Mouse (Mus musculus): ENCODE data around the gene Crkl. TPM values are rescaled to one million over a fixed set of nuclear protein-coding genes. Genes with fewer than 3 reads are reported as not detected.

The Crkl gene
- total and polyA plus RNA-seq, 3 experiments: 22.6 to 40.3 (median 22.9) TPM

DNA sequence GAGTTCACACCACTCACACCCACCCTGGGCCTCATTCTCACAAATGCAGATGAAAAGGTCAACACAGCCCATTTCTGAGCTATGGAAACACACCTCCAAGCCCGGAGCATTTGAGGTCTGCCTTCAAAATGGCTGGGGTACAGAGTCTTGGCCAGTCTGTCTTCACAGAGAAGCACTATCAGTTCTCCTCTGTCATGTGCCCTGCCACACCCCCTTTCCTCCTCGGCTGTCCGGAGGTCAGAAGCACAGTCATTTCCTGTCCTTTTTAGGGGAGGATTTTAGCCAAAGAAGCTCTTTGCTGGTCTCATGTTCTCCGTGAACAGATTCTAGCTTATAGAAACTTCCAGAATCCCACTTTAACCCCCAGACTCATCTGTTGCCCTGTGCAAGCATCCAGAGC lies 41.6 kb upstream of the Crkl start:
- DNase-seq (ENCODE audit: low spot score) (no peak), ATAC-seq (ENCODE audit: extremely low read depth, insufficient number of reproducible peaks, low FRiP score, poor library complexity, severe bottlenecking) (no peak)
- Histone ChIP-seq H3K27me3 (ENCODE audit: insufficient read depth, low read length) (no peaks in the 10 kb centered on the region), H3K36me3 (replicated peaks) (peaks cover 36% of the 10 kb centered on the region), H3K4me1 (ENCODE audit: insufficient read depth, low read depth, low read length) (peaks cover 34% of the 10 kb centered on the region), H3K9me3 (replicated peaks) (no peaks in the 10 kb centered on the region), H3K4me3 (ENCODE audit: low read depth, low read length) (no peak overlapping the region)
- TF ChIP-seq CTCF (IDR thresholded peaks at IDR 0.05; ENCODE audit: low read depth, low read length) (no peak), GATA1 (IDR thresholded peaks at IDR 0.05; ENCODE audit: borderline replicate concordance, low read length) (no peak), TAL1 (conservative IDR thresholded peaks at IDR 0.05; ENCODE audit: low read depth, low read length) (no peak), POLR2AphosphoS5 (IDR thresholded peaks at IDR 0.05; ENCODE audit: insufficient replicate concordance, low read depth, low read length) (no peak), GATA2 (IDR thresholded peaks at IDR 0.05; ENCODE audit: borderline replicate concordance, low read depth, low read length) (no peak)

DNA sequence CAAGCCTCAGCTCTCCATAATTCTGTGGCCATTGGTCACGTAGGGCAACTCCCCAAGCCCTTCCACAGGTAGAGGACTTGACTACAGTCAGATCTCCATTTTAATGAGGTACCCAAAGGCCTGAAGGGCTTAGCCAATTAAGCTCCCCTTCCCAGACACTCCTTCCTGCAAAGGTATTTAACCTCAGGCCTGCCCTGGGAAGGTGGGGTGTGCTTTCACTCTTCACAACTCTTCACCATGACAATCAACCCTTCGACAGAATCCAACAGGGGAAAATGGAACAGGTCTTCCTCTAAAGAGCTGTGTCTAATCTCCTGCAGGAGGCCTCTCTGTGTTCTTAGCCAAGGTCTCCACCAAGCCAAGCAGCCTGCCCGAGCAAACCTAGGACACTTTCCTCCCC lies 28.8 kb upstream of the Crkl start:
- H3K36me3 ChIP-seq (replicated peaks): peaks cover 85% of the 10 kb centered on the region
- DNase-seq (ENCODE audit: low spot score): no peak
- ATAC-seq (ENCODE audit: extremely low read depth, insufficient number of reproducible peaks, low FRiP score, poor library complexity, severe bottlenecking): no peak

DNA sequence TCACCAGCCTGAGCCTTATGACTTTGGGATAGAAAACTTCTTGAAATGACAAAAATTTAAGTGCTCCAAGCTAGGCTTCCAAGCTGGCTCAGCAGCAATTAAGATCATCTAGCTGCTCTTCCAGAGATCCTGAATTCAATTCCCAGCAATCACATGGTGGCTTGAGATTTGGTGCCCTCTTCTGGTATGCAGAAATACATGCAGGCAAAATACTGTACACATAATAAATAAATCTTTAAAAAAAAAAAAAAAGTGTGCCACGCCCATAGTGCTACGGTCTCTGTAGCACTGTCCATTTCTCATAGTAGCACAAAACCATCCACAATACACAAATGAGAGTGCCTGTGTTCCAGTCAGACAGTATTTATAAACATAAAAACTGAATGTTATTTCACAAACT lies 19.2 kb upstream of the Crkl start:
- H3K27me3 ChIP-seq (ENCODE audit: insufficient read depth, low read length): peaks cover under 1% of the 10 kb centered on the region; the same call in 1 of the 2 replicates
- peaks cover 36% of the 10 kb centered on the region for H3K36me3 ChIP-seq (replicated peaks)
- DNase-seq (ENCODE audit: low spot score) (no peak), ATAC-seq (ENCODE audit: extremely low read depth, insufficient number of reproducible peaks, low FRiP score, poor library complexity, severe bottlenecking) (no peak; the same call in 1 of the 2 replicates)
- no peaks in the 10 kb centered on the region for H3K9me3 ChIP-seq (replicated peaks)
- TF ChIP-seq GATA1 (IDR thresholded peaks at IDR 0.05; ENCODE audit: borderline replicate concordance, low read length): no peak
- no peak for TF ChIP-seq POLR2AphosphoS5 (IDR thresholded peaks at IDR 0.05; ENCODE audit: insufficient replicate concordance, low read depth, low read length)
- TF ChIP-seq CTCF (IDR thresholded peaks at IDR 0.05; ENCODE audit: low read depth, low read length): no peak; the same call in 1 of the 2 replicates
- no peak for TF ChIP-seq GATA2 (IDR thresholded peaks at IDR 0.05; ENCODE audit: borderline replicate concordance, low read depth, low read length)
- no peak for TF ChIP-seq TAL1 (conservative IDR thresholded peaks at IDR 0.05; ENCODE audit: low read depth, low read length)
- H3K4me1 ChIP-seq (ENCODE audit: insufficient read depth, low read depth, low read length): 0 out of 2 replicates have a peak, but pooled peaks cover 2% of the 10 kb centered on the region
- H3K4me3 ChIP-seq (ENCODE audit: low read depth, low read length): no peak overlapping the region

More for the DNA sequence above, 28.8 kb upstream of the Crkl start:
- H3K4me3 ChIP-seq (ENCODE audit: low read depth, low read length): no peak overlapping the region
- H3K9me3 ChIP-seq (replicated peaks): no peaks in the 10 kb centered on the region
- no peaks in the 10 kb centered on the region for H3K27me3 ChIP-seq (ENCODE audit: insufficient read depth, low read length)
- H3K4me1 ChIP-seq (ENCODE audit: insufficient read depth, low read depth, low read length): no peaks in the 10 kb centered on the region
- TF ChIP-seq TAL1 (conservative IDR thresholded peaks at IDR 0.05; ENCODE audit: low read depth, low read length) (no peak), POLR2AphosphoS5 (IDR thresholded peaks at IDR 0.05; ENCODE audit: insufficient replicate concordance, low read depth, low read length) (no peak), GATA1 (IDR thresholded peaks at IDR 0.05; ENCODE audit: borderline replicate concordance, low read length) (no peak), GATA2 (IDR thresholded peaks at IDR 0.05; ENCODE audit: borderline replicate concordance, low read depth, low read length) (no peak), CTCF (IDR thresholded peaks at IDR 0.05; ENCODE audit: low read depth, low read length) (no peak)

- no peak for TF ChIP-seq CTCF (IDR thresholded peaks at IDR 0.05; ENCODE audit: low read depth, low read length)
- no peak for TF ChIP-seq GATA1 (IDR thresholded peaks at IDR 0.05; ENCODE audit: borderline replicate concordance, low read length)
- TF ChIP-seq POLR2AphosphoS5 (IDR thresholded peaks at IDR 0.05; ENCODE audit: insufficient replicate concordance, low read depth, low read length): no peak
- no peak for TF ChIP-seq TAL1 (conservative IDR thresholded peaks at IDR 0.05; ENCODE audit: low read depth, low read length)
- no peak for TF ChIP-seq GATA2 (IDR thresholded peaks at IDR 0.05; ENCODE audit: borderline replicate concordance, low read depth, low read length)
- H3K36me3 ChIP-seq (replicated peaks): peaks cover 28% of the 10 kb centered on the region
- DNase-seq (ENCODE audit: low spot score): peak; percentile 44
- no peaks in the 10 kb centered on the region for H3K9me3 ChIP-seq (replicated peaks)
- peak overlapping the region; percentile 98 for H3K4me3 ChIP-seq (ENCODE audit: low read depth, low read length)
- H3K4me1 ChIP-seq (ENCODE audit: insufficient read depth, low read depth, low read length): peaks cover 35% of the 10 kb centered on the region
- no peak for ATAC-seq (ENCODE audit: extremely low read depth, insufficient number of reproducible peaks, low FRiP score, poor library complexity, severe bottlenecking)
- no peaks in the 10 kb centered on the region for H3K27me3 ChIP-seq (ENCODE audit: insufficient read depth, low read length)
Measured at GRCm38 (mm10) chr16:17452373-17452715, 557 bp downstream of the Crkl start.

DNA sequence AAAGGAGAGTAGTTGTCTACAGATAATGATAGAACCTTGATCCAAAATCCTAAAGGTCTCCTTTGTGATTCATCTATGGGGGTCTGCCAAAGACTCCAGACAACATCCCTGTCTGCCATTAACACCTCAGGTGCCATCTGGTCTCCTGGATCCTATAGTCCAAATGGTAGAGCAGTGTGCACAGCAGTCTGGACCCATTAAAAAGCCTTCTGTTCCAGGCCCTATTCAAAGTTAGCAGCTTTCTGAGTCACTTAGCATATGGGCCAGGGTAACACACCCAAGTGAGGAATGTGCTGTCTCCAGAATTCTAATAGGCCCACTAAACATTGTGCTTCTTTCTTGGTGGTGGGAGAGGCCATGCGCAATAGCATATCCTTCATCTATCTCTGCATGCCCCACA lies 5.1 kb downstream of the Crkl start:
- Histone ChIP-seq H3K4me1 (ENCODE audit: insufficient read depth, low read depth, low read length) (peaks cover 42% of the 10 kb centered on the region), H3K9me3 (replicated peaks) (no peaks in the 10 kb centered on the region), H3K27me3 (ENCODE audit: insufficient read depth, low read length) (no peaks in the 10 kb centered on the region), H3K36me3 (replicated peaks) (peaks cover 66% of the 10 kb centered on the region), H3K4me3 (ENCODE audit: low read depth, low read length) (no peak overlapping the region)
- TF ChIP-seq TAL1 (conservative IDR thresholded peaks at IDR 0.05; ENCODE audit: low read depth, low read length): no peak
- TF ChIP-seq POLR2AphosphoS5 (IDR thresholded peaks at IDR 0.05; ENCODE audit: insufficient replicate concordance, low read depth, low read length): no peak
- no peak for TF ChIP-seq CTCF (IDR thresholded peaks at IDR 0.05; ENCODE audit: low read depth, low read length)
- TF ChIP-seq GATA2 (IDR thresholded peaks at IDR 0.05; ENCODE audit: borderline replicate concordance, low read depth, low read length): no peak
- TF ChIP-seq GATA1 (IDR thresholded peaks at IDR 0.05; ENCODE audit: borderline replicate concordance, low read length): no peak
- DNase-seq (ENCODE audit: low spot score): no peak
- ATAC-seq (ENCODE audit: extremely low read depth, insufficient number of reproducible peaks, low FRiP score, poor library complexity, severe bottlenecking): no peak

- Histone ChIP-seq H3K4me3 (ENCODE audit: low read depth, low read length) (no peak overlapping the region), H3K27me3 (ENCODE audit: insufficient read depth, low read length) (no peaks in the 10 kb centered on the region), H3K4me1 (ENCODE audit: insufficient read depth, low read depth, low read length) (peaks cover 27% of the 10 kb centered on the region), H3K9me3 (replicated peaks) (no peaks in the 10 kb centered on the region), H3K36me3 (replicated peaks) (peaks cover 75% of the 10 kb centered on the region)
- DNase-seq (ENCODE audit: low spot score) (no peak), ATAC-seq (ENCODE audit: extremely low read depth, insufficient number of reproducible peaks, low FRiP score, poor library complexity, severe bottlenecking) (no peak)
- TF ChIP-seq GATA1 (IDR thresholded peaks at IDR 0.05; ENCODE audit: borderline replicate concordance, low read length): no peak
- TF ChIP-seq CTCF (IDR thresholded peaks at IDR 0.05; ENCODE audit: low read depth, low read length): peak; percentile 18; the same call in 1 of the 2 replicates
Measured at GRCm38 (mm10) chr16:17460254-17460653, 8.5 kb downstream of the Crkl start.

Data from G1E (cell line).